Mouse (Mus musculus): ENCODE measurements around the gene Rbm20.

- no peak for TF ChIP-seq MAZ (IDR thresholded peaks at IDR 0.05; ENCODE audit: low read depth, low read length)
- no peak for TF ChIP-seq ETS1 (conservative IDR thresholded peaks at IDR 0.05; ENCODE audit: low read depth, low read length)
- no peak for TF ChIP-seq MAX (IDR thresholded peaks at IDR 0.05; ENCODE audit: low read length)
- no peak for TF ChIP-seq POLR2A (IDR thresholded peaks at IDR 0.05; ENCODE audit: low read depth, low read length)
- no peak for TF ChIP-seq GABPA (IDR thresholded peaks at IDR 0.05; ENCODE audit: insufficient replicate concordance, low read depth, low read length)
- no peak for TF ChIP-seq CTCF (conservative IDR thresholded peaks at IDR 0.05 in 1 of 2, IDR thresholded peaks at IDR 0.05 in 1 of 2; ENCODE audit: low read depth in 2 of 2, low read length in 2 of 2)
- no peak for TF ChIP-seq TBP (conservative IDR thresholded peaks at IDR 0.05; ENCODE audit: low read depth, low read length)
- no peak for TF ChIP-seq RCOR1 (conservative IDR thresholded peaks at IDR 0.05; ENCODE audit: low read depth, low read length)
- no peak for TF ChIP-seq BHLHE40 (IDR thresholded peaks at IDR 0.05; ENCODE audit: low read depth, low read length)
- no peak for TF ChIP-seq ZC3H11A (IDR thresholded peaks at IDR 0.05; ENCODE audit: low read depth, low read length)
- no peak for TF ChIP-seq TCF12 (IDR thresholded peaks at IDR 0.05; ENCODE audit: low read depth, low read length)
- no peak for TF ChIP-seq CHD2 (IDR thresholded peaks at IDR 0.05; ENCODE audit: low read length)
- TF ChIP-seq ZKSCAN1 (IDR thresholded peaks at IDR 0.05; ENCODE audit: borderline replicate concordance, low read depth, low read length): no peak
Measured at GRCm38 (mm10) chr19:53810024-53810423, 132.9 kb downstream of the Rbm20 start.

Measured in CH12.LX (cell line).